Mouse (Mus musculus): ENCODE data around the gene Zfp598. TPM values are rescaled to one million over a fixed set of nuclear protein-coding genes. Genes with fewer than 3 reads are reported as not detected.
A peak's percentile ranks its signal among the peaks of the same experiment; 100 is the strongest.

The Zfp598 gene
- polyA plus RNA-seq, 1 experiment from 2014 or later, result 13.7 TPM

GRCm38 (mm10) chr17:24635694-24636093 is 33.8 kb upstream of the Zfp598 start:
- WGBS, result 91% methylated on average over 5 of the region's 5 CpGs

GRCm38 (mm10) chr17:24636781-24637481 is 32.6 kb upstream of the Zfp598 start:
- Histone ChIP-seq H3K4me2 (ENCODE audit: low read depth, low read length) (no peak overlapping the region), H3K27ac (ENCODE audit: low read length) (no peak overlapping the region), H3K27me3 (ENCODE audit: control insufficient read depth, insufficient read depth, low read length) (no peaks in the 10 kb centered on the region), H3K4me1 (ENCODE audit: control insufficient read depth, insufficient read depth, low read length) (peaks cover 26% of the 10 kb centered on the region), H3K4me3 (replicated peaks; ENCODE audit: low read length) (no peak overlapping the region), H3K9me3 (replicated peaks; ENCODE audit: control insufficient read depth, low read length) (no peaks in the 10 kb centered on the region), H3K36me3 (ENCODE audit: control insufficient read depth, insufficient read depth, low read length) (no peaks in the 10 kb centered on the region), H3K9ac (ENCODE audit: low read length) (no peak overlapping the region)
- ATAC-seq (ENCODE audit: insufficient read depth, low FRiP score), result no peak
- 62% methylated on average over 5 of the region's 5 CpGs for WGBS

More at GRCm38 (mm10) chr17:24635694-24636093, 33.8 kb upstream of the Zfp598 start:
- H3K4me1 ChIP-seq (ENCODE audit: control insufficient read depth, insufficient read depth, low read length), result peaks cover 31% of the 10 kb centered on the region
- H3K4me3 ChIP-seq (replicated peaks; ENCODE audit: low read length), result no peak overlapping the region
- H3K27ac ChIP-seq (ENCODE audit: low read length), result no peak overlapping the region
- no peaks in the 10 kb centered on the region for H3K27me3 ChIP-seq (ENCODE audit: control insufficient read depth, insufficient read depth, low read length)
- no peak overlapping the region for H3K9ac ChIP-seq (ENCODE audit: low read length)
- no peak for ATAC-seq (ENCODE audit: insufficient read depth, low FRiP score)
- H3K36me3 ChIP-seq (ENCODE audit: control insufficient read depth, insufficient read depth, low read length), result no peaks in the 10 kb centered on the region
- no peak overlapping the region for H3K4me2 ChIP-seq (ENCODE audit: low read depth, low read length)
- H3K9me3 ChIP-seq (replicated peaks; ENCODE audit: control insufficient read depth, low read length), result no peaks in the 10 kb centered on the region

GRCm38 (mm10) chr17:24638214-24638613 is 31.3 kb upstream of the Zfp598 start:
- H3K4me3 ChIP-seq (replicated peaks; ENCODE audit: low read length), result no peak overlapping the region
- H3K27me3 ChIP-seq (ENCODE audit: control insufficient read depth, insufficient read depth, low read length), result no peaks in the 10 kb centered on the region
- 82% methylated on average over 4 of the region's 4 CpGs for WGBS
- H3K4me1 ChIP-seq (ENCODE audit: control insufficient read depth, insufficient read depth, low read length), result peaks cover 21% of the 10 kb centered on the region
- H3K9me3 ChIP-seq (replicated peaks; ENCODE audit: control insufficient read depth, low read length), result no peaks in the 10 kb centered on the region
- no peak overlapping the region for H3K4me2 ChIP-seq (ENCODE audit: low read depth, low read length)
- H3K9ac ChIP-seq (ENCODE audit: low read length), result 0 out of 2 replicates have a peak overlapping the region, but pooled peaks have one; percentile 0
- ATAC-seq (ENCODE audit: insufficient read depth, low FRiP score), result no peak
- no peaks in the 10 kb centered on the region for H3K36me3 ChIP-seq (ENCODE audit: control insufficient read depth, insufficient read depth, low read length)
- peak overlapping the region; percentile 86 for H3K27ac ChIP-seq (ENCODE audit: low read length)

- Histone ChIP-seq H3K4me1 (ENCODE audit: control insufficient read depth, insufficient read depth, low read length) (peaks cover 15% of the 10 kb centered on the region; the same call in 1 of the 2 replicates), H3K4me3 (replicated peaks; ENCODE audit: low read length) (no peak overlapping the region), H3K27ac (ENCODE audit: low read length) (peak overlapping the region; percentile 86), H3K27me3 (ENCODE audit: control insufficient read depth, insufficient read depth, low read length) (no peaks in the 10 kb centered on the region), H3K9me3 (replicated peaks; ENCODE audit: control insufficient read depth, low read length) (no peaks in the 10 kb centered on the region), H3K36me3 (ENCODE audit: control insufficient read depth, insufficient read depth, low read length) (no peaks in the 10 kb centered on the region), H3K4me2 (ENCODE audit: low read depth, low read length) (no peak overlapping the region), H3K9ac (ENCODE audit: low read length) (0 out of 2 replicates have a peak overlapping the region, but pooled peaks have one; percentile 44)
- ATAC-seq (ENCODE audit: insufficient read depth, low FRiP score), result peak; percentile 87
- 51% methylated on average over 9 of the region's 9 CpGs for WGBS
Observed at GRCm38 (mm10) chr17:24638840-24639239, 30.6 kb upstream of the Zfp598 start.

GRCm38 (mm10) chr17:24639571-24639988 is 29.9 kb upstream of the Zfp598 start:
- Histone ChIP-seq H3K4me1 (ENCODE audit: control insufficient read depth, insufficient read depth, low read length) (peaks cover 19% of the 10 kb centered on the region), H3K4me3 (replicated peaks; ENCODE audit: low read length) (no peak overlapping the region), H3K4me2 (ENCODE audit: low read depth, low read length) (no peak overlapping the region), H3K9ac (ENCODE audit: low read length) (peak overlapping the region; percentile 44; the same call in 1 of the 2 replicates), H3K9me3 (replicated peaks; ENCODE audit: control insufficient read depth, low read length) (no peaks in the 10 kb centered on the region), H3K27ac (ENCODE audit: low read length) (peak overlapping the region; percentile 86), H3K36me3 (ENCODE audit: control insufficient read depth, insufficient read depth, low read length) (no peaks in the 10 kb centered on the region), H3K27me3 (ENCODE audit: control insufficient read depth, insufficient read depth, low read length) (no peaks in the 10 kb centered on the region)
- no peak for ATAC-seq (ENCODE audit: insufficient read depth, low FRiP score)
- 49% methylated on average over 5 of the region's 5 CpGs for WGBS

- Histone ChIP-seq H3K27me3 (ENCODE audit: control insufficient read depth, insufficient read depth, low read length) (no peaks in the 10 kb centered on the region), H3K9me3 (replicated peaks; ENCODE audit: control insufficient read depth, low read length) (no peaks in the 10 kb centered on the region), H3K36me3 (ENCODE audit: control insufficient read depth, insufficient read depth, low read length) (no peaks in the 10 kb centered on the region), H3K4me3 (replicated peaks; ENCODE audit: low read length) (no peak overlapping the region), H3K9ac (ENCODE audit: low read length) (0 out of 2 replicates have a peak overlapping the region, but pooled peaks have one; percentile 44), H3K4me1 (ENCODE audit: control insufficient read depth, insufficient read depth, low read length) (peaks cover 24% of the 10 kb centered on the region), H3K4me2 (ENCODE audit: low read depth, low read length) (no peak overlapping the region), H3K27ac (ENCODE audit: low read length) (peak overlapping the region; percentile 86)
- ATAC-seq (ENCODE audit: insufficient read depth, low FRiP score), result no peak
- 91% methylated on average over 7 of the region's 7 CpGs for WGBS
Observed at GRCm38 (mm10) chr17:24640119-24640518, 29.4 kb upstream of the Zfp598 start.

- WGBS, result 94% methylated on average over 15 of the region's 15 CpGs
Observed at GRCm38 (mm10) chr17:24640581-24640980, 28.9 kb upstream of the Zfp598 start.

GRCm38 (mm10) chr17:24641944-24642343 is 27.5 kb upstream of the Zfp598 start:
- 90% methylated on average over 14 of the region's 14 CpGs for WGBS
- Histone ChIP-seq H3K4me1 (ENCODE audit: control insufficient read depth, insufficient read depth, low read length) (peaks cover 30% of the 10 kb centered on the region), H3K4me3 (replicated peaks; ENCODE audit: low read length) (no peak overlapping the region)

More at GRCm38 (mm10) chr17:24640581-24640980, 28.9 kb upstream of the Zfp598 start:
- Histone ChIP-seq H3K4me3 (replicated peaks; ENCODE audit: low read length) (no peak overlapping the region), H3K4me2 (ENCODE audit: low read depth, low read length) (no peak overlapping the region), H3K36me3 (ENCODE audit: control insufficient read depth, insufficient read depth, low read length) (no peaks in the 10 kb centered on the region), H3K9me3 (replicated peaks; ENCODE audit: control insufficient read depth, low read length) (no peaks in the 10 kb centered on the region), H3K9ac (ENCODE audit: low read length) (no peak overlapping the region), H3K4me1 (ENCODE audit: control insufficient read depth, insufficient read depth, low read length) (peaks cover 29% of the 10 kb centered on the region), H3K27me3 (ENCODE audit: control insufficient read depth, insufficient read depth, low read length) (no peaks in the 10 kb centered on the region), H3K27ac (ENCODE audit: low read length) (peak overlapping the region; percentile 86; the same call in 1 of the 2 replicates)
- ATAC-seq (ENCODE audit: insufficient read depth, low FRiP score), result no peak

GRCm38 (mm10) chr17:24642791-24643343 is 26.6 kb upstream of the Zfp598 start:
- H3K4me3 ChIP-seq (replicated peaks; ENCODE audit: low read length), result no peak overlapping the region
- ATAC-seq (ENCODE audit: insufficient read depth, low FRiP score), result no peak
- WGBS, result 70% methylated on average over 6 of the region's 6 CpGs
- peaks cover 30% of the 10 kb centered on the region for H3K4me1 ChIP-seq (ENCODE audit: control insufficient read depth, insufficient read depth, low read length)
- no peaks in the 10 kb centered on the region for H3K27me3 ChIP-seq (ENCODE audit: control insufficient read depth, insufficient read depth, low read length)
- no peak overlapping the region for H3K27ac ChIP-seq (ENCODE audit: low read length)
- H3K9ac ChIP-seq (ENCODE audit: low read length), result no peak overlapping the region
- H3K36me3 ChIP-seq (ENCODE audit: control insufficient read depth, insufficient read depth, low read length), result no peaks in the 10 kb centered on the region
- no peaks in the 10 kb centered on the region for H3K9me3 ChIP-seq (replicated peaks; ENCODE audit: control insufficient read depth, low read length)
- no peak overlapping the region for H3K4me2 ChIP-seq (ENCODE audit: low read depth, low read length)

More at GRCm38 (mm10) chr17:24641944-24642343, 27.5 kb upstream of the Zfp598 start:
- Histone ChIP-seq H3K9me3 (replicated peaks; ENCODE audit: control insufficient read depth, low read length) (no peaks in the 10 kb centered on the region), H3K27me3 (ENCODE audit: control insufficient read depth, insufficient read depth, low read length) (no peaks in the 10 kb centered on the region), H3K9ac (ENCODE audit: low read length) (no peak overlapping the region), H3K27ac (ENCODE audit: low read length) (no peak overlapping the region), H3K4me2 (ENCODE audit: low read depth, low read length) (no peak overlapping the region), H3K36me3 (ENCODE audit: control insufficient read depth, insufficient read depth, low read length) (no peaks in the 10 kb centered on the region)
- no peak for ATAC-seq (ENCODE audit: insufficient read depth, low FRiP score)
